Mouse (Mus musculus) testis, adult 2 months (tissue): ENCODE measurements at regions not wholly inside any gene's neighbourhood (a gene's known extent, or its start where the extent isn't known, plus 50 kb on each side); places are given as distances from the start of the nearest gene placed in this dataset.

Experiments
- H3K27ac ChIP-seq: fragments of 200-500 bp; 2 replicates; pipeline ENCODE4 v1.5.1; 2012; ENCODE audit warnings: low read depth, low read length; ENCODE audit not compliant: control insufficient read depth, insufficient read depth
- H3K27me3 ChIP-seq: fragments of 200-500 bp; 2 replicates; pipeline ENCODE4 v1.6.1; 2012; ENCODE audit warnings: mild to moderate bottlenecking, low read length, moderate library complexity; ENCODE audit not compliant: control insufficient read depth, insufficient read depth
- H3K36me3 ChIP-seq: fragments of 200-500 bp; 2 replicates; pipeline ENCODE4 v1.6.1; 2012; ENCODE audit warnings: mild to moderate bottlenecking, low read length; ENCODE audit not compliant: control insufficient read depth, insufficient read depth
- H3K4me1 ChIP-seq: fragments of 200-500 bp; 2 replicates; pipeline ENCODE4 v1.6.1; 2012; ENCODE audit warnings: low read length; ENCODE audit not compliant: control insufficient read depth, insufficient read depth
- H3K4me3 ChIP-seq: fragments of 200-500 bp; 2 replicates; pipeline ENCODE4 v1.5.1; 2012; ENCODE audit warnings: low read depth, mild to moderate bottlenecking, low read length, moderate library complexity, mixed read lengths; ENCODE audit not compliant: control insufficient read depth
- CTCF ChIP-seq: fragments of 200-500 bp; IDR thresholded peaks from 2 replicates; pipeline ENCODE4 v1.5.1; 2012; ENCODE audit warnings: low read depth, mild to moderate bottlenecking, inconsistent platforms, low read length, moderate library complexity; ENCODE audit not compliant: control insufficient read depth, insufficient read depth, insufficient replicate concordance
- POLR2A ChIP-seq: fragments of 200-500 bp; IDR thresholded peaks from 2 replicates; pipeline ENCODE4 v1.6.1; 2012; ENCODE audit warnings: low read depth, mild to moderate bottlenecking, inconsistent platforms, low read length, moderate library complexity; ENCODE audit not compliant: control insufficient read depth

DNA sequence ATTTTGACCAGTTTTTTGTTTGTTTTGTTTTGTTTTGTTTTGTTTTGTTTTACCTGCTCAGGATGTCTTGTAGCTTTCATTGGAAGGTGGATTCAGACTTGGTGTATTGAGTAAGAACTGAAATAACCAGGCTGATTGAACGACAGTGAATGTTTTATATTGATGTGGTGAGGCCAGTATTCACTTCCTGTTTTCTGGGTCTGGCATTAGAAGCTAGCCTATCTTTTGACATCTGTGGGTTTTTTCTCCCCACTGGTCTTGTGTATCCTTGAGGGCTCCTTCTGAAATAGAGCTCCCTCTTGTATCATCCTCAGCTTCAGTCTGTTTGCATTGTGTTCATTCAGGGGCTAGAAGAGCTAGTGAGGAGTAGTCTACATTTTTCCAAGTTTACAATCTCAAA, 175.5 kb downstream of the 1700129C05Rik start:
- no peak overlapping the region for H3K4me3 ChIP-seq

DNA sequence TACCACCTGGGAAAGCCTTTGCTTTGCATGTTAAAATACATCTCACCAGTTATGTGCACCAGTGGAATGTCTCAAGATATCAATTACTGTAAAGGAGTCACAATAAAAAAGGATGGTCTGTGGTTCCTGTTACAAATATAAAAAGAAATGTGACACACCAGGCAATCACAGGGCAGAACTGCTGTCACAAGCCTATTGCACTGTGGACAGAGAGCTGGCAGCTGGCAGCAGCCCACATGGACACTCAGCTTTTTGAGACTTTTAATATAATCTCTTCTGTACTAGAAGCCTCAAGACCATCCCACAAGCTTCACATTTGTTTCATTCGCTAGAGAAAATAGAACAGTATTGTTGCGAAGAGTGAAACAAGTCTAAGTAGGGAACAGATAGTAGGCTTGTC, 197.7 kb downstream of the 1700129C05Rik start:
- no peaks in the 10 kb centered on the region for H3K27me3 ChIP-seq
- no peaks in the 10 kb centered on the region for H3K4me1 ChIP-seq
- no peak overlapping the region for H3K4me3 ChIP-seq
- TF ChIP-seq POLR2A (no peak), CTCF (no peak)
- H3K27ac ChIP-seq, result no peak overlapping the region
- no peaks in the 10 kb centered on the region for H3K36me3 ChIP-seq

More for the DNA sequence above, 175.5 kb downstream of the 1700129C05Rik start:
- Histone ChIP-seq H3K27me3 (no peaks in the 10 kb centered on the region), H3K36me3 (no peaks in the 10 kb centered on the region), H3K27ac (no peak overlapping the region), H3K4me1 (no peaks in the 10 kb centered on the region)
- TF ChIP-seq POLR2A (no peak), CTCF (no peak)

DNA sequence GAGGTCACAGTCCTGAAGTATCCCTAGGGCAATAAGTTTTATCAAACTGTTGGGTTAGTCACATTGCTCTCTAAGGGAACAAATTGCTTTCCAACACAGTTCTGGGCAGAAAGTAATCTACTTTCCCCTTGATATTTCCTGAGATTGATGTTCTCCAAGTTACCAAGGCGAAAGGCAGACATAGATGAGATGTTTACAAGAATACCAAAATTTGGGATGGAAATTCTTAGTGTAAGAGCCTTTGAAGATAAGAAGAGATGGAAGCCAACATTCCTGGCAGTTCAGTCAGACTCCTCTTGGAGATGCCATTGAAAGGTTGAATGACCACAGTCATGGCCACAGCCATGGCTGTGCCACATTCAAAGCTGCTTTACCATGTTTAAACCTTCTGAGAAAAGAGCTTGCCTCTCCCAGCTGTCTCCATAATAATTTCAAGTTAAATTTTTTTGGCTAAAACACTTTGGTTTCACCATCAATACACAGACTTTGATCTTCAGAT, 199.4 kb downstream of the 1700129C05Rik start:
- H3K4me3 ChIP-seq, result no peak overlapping the region

DNA sequence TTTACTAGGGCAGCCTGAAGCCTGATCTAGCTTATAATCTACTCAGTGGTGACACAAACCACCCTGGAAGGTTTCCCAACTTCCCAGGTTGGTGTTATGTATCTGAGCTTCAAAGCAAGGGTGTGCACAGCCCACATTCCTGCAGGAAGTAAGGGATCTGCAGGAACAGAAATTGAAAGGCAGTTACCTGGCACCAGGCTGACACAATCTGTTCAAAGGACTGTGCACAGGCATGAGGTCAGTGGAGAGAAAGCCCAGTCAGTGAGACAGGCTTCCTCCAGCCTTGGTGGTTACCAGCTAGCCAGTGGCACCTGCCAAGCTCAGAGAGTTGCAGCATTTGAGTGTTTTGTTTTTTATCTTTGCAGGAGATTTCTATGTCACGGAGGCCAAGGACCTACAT, 203.6 kb downstream of the 1700129C05Rik start:
- Histone ChIP-seq H3K4me1 (peaks cover 4% of the 10 kb centered on the region), H3K36me3 (no peaks in the 10 kb centered on the region), H3K27ac (no peak overlapping the region), H3K4me3 (no peak overlapping the region), H3K27me3 (no peaks in the 10 kb centered on the region)
- no peak for TF ChIP-seq POLR2A
- no peak for TF ChIP-seq CTCF

More for the DNA sequence above, 199.4 kb downstream of the 1700129C05Rik start:
- no peak overlapping the region for H3K27ac ChIP-seq
- no peaks in the 10 kb centered on the region for H3K36me3 ChIP-seq
- TF ChIP-seq CTCF (no peak), POLR2A (no peak)
- no peaks in the 10 kb centered on the region for H3K4me1 ChIP-seq
- H3K27me3 ChIP-seq, result no peaks in the 10 kb centered on the region

DNA sequence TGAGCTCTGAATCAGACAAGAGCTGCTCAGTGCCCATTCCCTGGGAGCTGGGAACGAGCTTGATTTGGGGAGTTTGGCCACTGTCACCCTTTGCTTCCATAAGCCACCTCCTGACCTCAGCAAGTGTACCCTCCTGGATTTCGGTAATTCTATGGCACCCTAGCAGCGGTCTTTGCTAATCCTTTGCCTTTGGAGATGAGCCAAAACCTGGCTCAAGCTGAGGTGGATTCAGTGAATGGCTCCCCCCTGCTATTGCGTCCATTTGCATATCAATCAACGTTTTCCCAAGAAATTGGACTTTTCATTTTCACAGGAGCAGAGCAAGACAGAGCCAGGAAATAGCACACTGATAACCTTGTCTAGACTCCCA, 204.1 kb downstream of the 1700129C05Rik start:
- no peak overlapping the region for H3K4me3 ChIP-seq
- TF ChIP-seq POLR2A (no peak), CTCF (no peak)
- H3K4me1 ChIP-seq, result peaks cover 4% of the 10 kb centered on the region
- H3K36me3 ChIP-seq, result no peaks in the 10 kb centered on the region
- H3K27me3 ChIP-seq, result no peaks in the 10 kb centered on the region
- H3K27ac ChIP-seq, result no peak overlapping the region

DNA sequence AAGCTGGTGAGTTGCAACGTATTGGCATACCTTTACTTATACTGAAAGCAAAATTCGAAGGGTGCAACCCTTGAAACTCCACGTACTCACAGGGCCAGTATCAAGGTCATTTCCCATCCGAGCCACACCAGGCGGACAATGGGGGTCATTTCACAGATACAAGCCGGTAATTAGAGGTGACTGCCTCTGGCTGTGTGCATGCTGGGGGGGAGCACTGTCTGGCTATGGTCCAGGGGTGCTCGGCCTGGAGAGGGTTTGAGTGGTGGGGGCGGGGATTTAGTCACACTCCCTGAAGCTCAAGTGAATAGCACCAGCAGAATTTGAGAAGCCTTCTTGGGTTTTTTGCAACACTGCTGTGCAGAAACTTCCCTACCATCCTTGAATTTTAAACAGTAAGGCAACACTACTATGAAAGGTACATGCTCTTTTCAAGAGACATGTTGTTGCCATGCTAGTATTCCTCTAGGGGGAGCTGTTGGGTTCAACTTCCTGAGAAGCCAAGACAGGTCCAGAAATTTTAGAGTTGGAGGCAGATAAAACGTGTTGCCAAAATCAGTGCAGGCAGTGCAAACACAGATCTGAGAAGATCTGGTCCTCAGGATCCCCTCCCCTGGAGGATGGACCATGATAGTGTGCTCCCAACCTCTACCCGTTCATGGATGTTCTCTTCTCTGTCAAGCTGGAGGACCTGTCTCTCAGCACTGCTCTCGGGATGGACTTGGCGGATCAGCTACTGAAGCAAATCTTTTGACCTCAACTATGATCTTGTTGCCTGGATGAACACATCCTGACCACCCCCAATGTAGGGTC, 204.7 kb downstream of the 1700129C05Rik start:
- Histone ChIP-seq H3K4me3 (no peak overlapping the region), H3K36me3 (no peaks in the 10 kb centered on the region), H3K27me3 (no peaks in the 10 kb centered on the region), H3K4me1 (peaks cover 4% of the 10 kb centered on the region), H3K27ac (no peak overlapping the region)
- TF ChIP-seq POLR2A (no peak), CTCF (no peak)

DNA sequence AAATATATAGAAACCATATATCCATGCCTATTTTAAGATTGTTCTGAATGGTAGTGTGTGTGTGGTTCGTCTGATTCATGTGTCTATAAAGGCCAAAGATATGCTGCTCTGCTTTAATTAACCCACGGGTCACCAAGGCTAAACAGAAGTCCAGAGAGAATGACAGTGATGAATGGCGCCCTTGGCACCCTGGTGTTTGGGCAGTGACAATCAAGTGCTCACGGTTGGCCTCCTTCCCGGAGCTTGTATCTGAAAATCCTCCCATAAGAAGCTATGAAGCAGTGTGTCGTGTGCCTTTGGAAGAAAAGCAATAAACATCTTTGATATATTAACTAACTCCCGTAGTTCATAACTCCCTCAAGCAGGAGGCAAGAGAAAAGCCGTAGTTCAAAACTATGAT, 205.4 kb downstream of the 1700129C05Rik start:
- Histone ChIP-seq H3K36me3 (no peaks in the 10 kb centered on the region), H3K27ac (no peak overlapping the region), H3K4me3 (no peak overlapping the region), H3K27me3 (no peaks in the 10 kb centered on the region), H3K4me1 (peaks cover 4% of the 10 kb centered on the region)
- no peak for TF ChIP-seq POLR2A
- TF ChIP-seq CTCF, result no peak
